Mouse (Mus musculus) kidney, embryonic 15.5 days (tissue): ENCODE results near the gene Paqr3. TPM values are rescaled to one million over a fixed set of nuclear protein-coding genes. Genes with fewer than 3 reads are reported as not detected.
A peak's percentile ranks its signal among the peaks of the same experiment; 100 is the strongest.

Source experiments
- ATAC-seq: fragments of 200-750 bp; cut with Nextera tagmentation; replicated peaks from 2 replicates; pipeline ENCODE4 v1.8.0; 2017; ENCODE audit warnings: moderate TSS enrichment; ENCODE audit not compliant: low FRiP score
- H3K27ac ChIP-seq: fragments of 300-500 bp; sonication (generic); 2 replicates; pipeline ENCODE4 v1.5.1; 2015; ENCODE audit warnings: mild to moderate bottlenecking, inconsistent platforms
- H3K27me3 ChIP-seq: fragments of 300-500 bp; sonication (generic); 2 replicates; pipeline ENCODE4 v1.6.1; 2015; ENCODE audit warnings: inconsistent platforms
- H3K36me3 ChIP-seq: fragments of 300-500 bp; sonication (generic); 2 replicates; pipeline ENCODE4 v1.6.1; 2015; ENCODE audit warnings: inconsistent platforms
- H3K4me1 ChIP-seq: fragments of 300-500 bp; sonication (generic); 2 replicates; pipeline ENCODE4 v1.6.1; 2015; ENCODE audit warnings: inconsistent platforms
- H3K4me2 ChIP-seq: fragments of 300-500 bp; sonication (generic); 2 replicates; pipeline ENCODE4 v1.6.1; 2015; ENCODE audit warnings: moderate library complexity, mild to moderate bottlenecking, inconsistent platforms
- H3K4me3 ChIP-seq: fragments of 300-500 bp; sonication (generic); replicated peaks from 2 replicates; pipeline ENCODE4 v1.5.1; 2015; ENCODE audit warnings: mild to moderate bottlenecking, inconsistent platforms
- H3K9ac ChIP-seq: fragments of 300-500 bp; sonication (generic); 2 replicates; pipeline ENCODE4 v1.6.1; 2015; ENCODE audit warnings: mild to moderate bottlenecking, inconsistent platforms
- H3K9me3 ChIP-seq: fragments of 300-500 bp; sonication (generic); replicated peaks from 2 replicates; pipeline ENCODE4 v1.6.1; 2016; ENCODE audit warnings: inconsistent platforms
- WGBS: fragments of 180-500 bp; shearing (Covaris S2); methylation state at CpG from one replicate; pipeline ENCODE4 v1.1.7; 2015; ENCODE audit warnings: mixed read lengths; 5-methylcytosine and 5-hydroxymethylcytosine counted together
- polyA plus RNA-seq: library from polyadenylated mRNA; unstranded; fragments of >200 nt; fragmentation: Nextera tagmentation; extraction: Ambion mirVana; gene quantifications from 2 replicates; pipeline ENCODE4 v1.2.1, GENCODE M21; 2015

Gene Paqr3
- 3.8 and 3.9 TPM in 2 replicates for polyA plus RNA-seq

- Histone ChIP-seq H3K9me3 (no peaks in the 10 kb centered on the region), H3K4me1 (peaks cover 6% of the 10 kb centered on the region), H3K27me3 (no peaks in the 10 kb centered on the region), H3K27ac (0 out of 2 replicates have a peak within 1 kb of the TSS, but pooled peaks have one; percentile 45), H3K4me3 (peak within 1 kb of the TSS; percentile 80), H3K4me2 (peak within 1 kb of the TSS; percentile 88), H3K36me3 (no peaks in the 10 kb centered on the region), H3K9ac (peak within 1 kb of the TSS; percentile 61)
- ATAC-seq = peak; percentile 99
- WGBS = under 1% methylated on average over 62 of the region's 62 CpGs
Observed at GRCm38 (mm10) chr5:97111207-97111910, at the start of gene Paqr3. Paqr3 (minus strand) TSS chr5:97111596.

- WGBS = 56% methylated on average over 1 of the region's 1 CpGs
Observed at GRCm38 (mm10) chr5:97154688-97155087, 43.3 kb upstream of the Paqr3 start.

GRCm38 (mm10) chr5:97135331-97135730, 23.9 kb upstream of the Paqr3 start:
- no peaks in the 10 kb centered on the region for H3K4me1 ChIP-seq
- H3K9me3 ChIP-seq = no peaks in the 10 kb centered on the region
- H3K36me3 ChIP-seq = no peaks in the 10 kb centered on the region
- no peak overlapping the region for H3K4me3 ChIP-seq
- H3K27me3 ChIP-seq = no peaks in the 10 kb centered on the region
- H3K4me2 ChIP-seq = no peak overlapping the region
- H3K27ac ChIP-seq = no peak overlapping the region
- no peak overlapping the region for H3K9ac ChIP-seq
- 77% methylated on average over 2 of the region's 2 CpGs for WGBS
- no peak for ATAC-seq

More at GRCm38 (mm10) chr5:97154688-97155087, 43.3 kb upstream of the Paqr3 start:
- Histone ChIP-seq H3K27me3 (no peaks in the 10 kb centered on the region), H3K9me3 (no peaks in the 10 kb centered on the region), H3K4me3 (no peak overlapping the region), H3K4me2 (no peak overlapping the region), H3K9ac (no peak overlapping the region), H3K36me3 (no peaks in the 10 kb centered on the region), H3K27ac (no peak overlapping the region), H3K4me1 (no peaks in the 10 kb centered on the region)
- no peak for ATAC-seq

- Histone ChIP-seq H3K27ac (no peak overlapping the region), H3K9ac (no peak overlapping the region), H3K36me3 (no peaks in the 10 kb centered on the region), H3K4me2 (no peak overlapping the region), H3K4me3 (no peak overlapping the region), H3K4me1 (no peaks in the 10 kb centered on the region), H3K27me3 (peaks cover 2% of the 10 kb centered on the region), H3K9me3 (no peaks in the 10 kb centered on the region)
- WGBS = 93% methylated on average over 2 of the region's 2 CpGs
- no peak for ATAC-seq
Observed at GRCm38 (mm10) chr5:97129589-97129988, 18.2 kb upstream of the Paqr3 start.

GRCm38 (mm10) chr5:97128242-97129226, 17.1 kb upstream of the Paqr3 start:
- no peak overlapping the region for H3K27ac ChIP-seq
- ATAC-seq = no peak
- H3K9ac ChIP-seq = no peak overlapping the region
- no peak overlapping the region for H3K4me3 ChIP-seq
- H3K27me3 ChIP-seq = peaks cover 2% of the 10 kb centered on the region
- no peaks in the 10 kb centered on the region for H3K4me1 ChIP-seq
- H3K36me3 ChIP-seq = no peaks in the 10 kb centered on the region
- H3K4me2 ChIP-seq = no peak overlapping the region
- WGBS = 52% methylated on average over 21 of the region's 21 CpGs
- H3K9me3 ChIP-seq = no peaks in the 10 kb centered on the region

GRCm38 (mm10) chr5:97127284-97127683, 15.9 kb upstream of the Paqr3 start:
- WGBS = 72% methylated on average over 6 of the region's 6 CpGs
- no peaks in the 10 kb centered on the region for H3K9me3 ChIP-seq
- no peaks in the 10 kb centered on the region for H3K4me1 ChIP-seq
- H3K4me3 ChIP-seq = no peak overlapping the region
- peaks cover 2% of the 10 kb centered on the region for H3K27me3 ChIP-seq
- no peak overlapping the region for H3K27ac ChIP-seq
- H3K36me3 ChIP-seq = no peaks in the 10 kb centered on the region
- no peak overlapping the region for H3K9ac ChIP-seq
- no peak overlapping the region for H3K4me2 ChIP-seq
- no peak for ATAC-seq

- WGBS = 21% methylated on average over 4 of the region's 4 CpGs
- H3K9ac ChIP-seq = no peak overlapping the region
- ATAC-seq = peak; percentile 80
Observed at GRCm38 (mm10) chr5:97126005-97126404, 14.6 kb upstream of the Paqr3 start.

GRCm38 (mm10) chr5:97125459-97125970, 14.1 kb upstream of the Paqr3 start:
- H3K9ac ChIP-seq = no peak overlapping the region
- H3K27me3 ChIP-seq = peaks cover 2% of the 10 kb centered on the region
- H3K4me3 ChIP-seq = no peak overlapping the region
- H3K36me3 ChIP-seq = no peaks in the 10 kb centered on the region
- H3K4me2 ChIP-seq = no peak overlapping the region
- no peak overlapping the region for H3K27ac ChIP-seq
- H3K4me1 ChIP-seq = no peaks in the 10 kb centered on the region
- H3K9me3 ChIP-seq = no peaks in the 10 kb centered on the region
- peak; percentile 22; the same call in 1 of the 2 replicates for ATAC-seq
- WGBS = 74% methylated on average over 10 of the region's 10 CpGs

More at GRCm38 (mm10) chr5:97126005-97126404, 14.6 kb upstream of the Paqr3 start:
- Histone ChIP-seq H3K36me3 (no peaks in the 10 kb centered on the region), H3K4me2 (no peak overlapping the region), H3K9me3 (no peaks in the 10 kb centered on the region), H3K4me1 (no peaks in the 10 kb centered on the region), H3K4me3 (no peak overlapping the region), H3K27ac (no peak overlapping the region), H3K27me3 (peaks cover 2% of the 10 kb centered on the region)

GRCm38 (mm10) chr5:97124977-97125376, 13.6 kb upstream of the Paqr3 start:
- Histone ChIP-seq H3K27me3 (peaks cover 2% of the 10 kb centered on the region), H3K9me3 (no peaks in the 10 kb centered on the region), H3K4me2 (no peak overlapping the region), H3K9ac (no peak overlapping the region), H3K36me3 (no peaks in the 10 kb centered on the region), H3K4me1 (no peaks in the 10 kb centered on the region), H3K27ac (no peak overlapping the region), H3K4me3 (no peak overlapping the region)
- WGBS = 76% methylated on average over 12 of the region's 12 CpGs
- ATAC-seq = no peak

- peak overlapping the region; percentile 80 for H3K4me3 ChIP-seq
- no peaks in the 10 kb centered on the region for H3K27me3 ChIP-seq
- no peak for ATAC-seq
- H3K4me1 ChIP-seq = peaks cover 6% of the 10 kb centered on the region
- H3K9ac ChIP-seq = peak overlapping the region; percentile 61
- H3K4me2 ChIP-seq = peak overlapping the region; percentile 88
- H3K27ac ChIP-seq = no peak overlapping the region
- no peaks in the 10 kb centered on the region for H3K9me3 ChIP-seq
- WGBS = 14% methylated on average over 5 of the region's 5 CpGs
- H3K36me3 ChIP-seq = no peaks in the 10 kb centered on the region
Observed at GRCm38 (mm10) chr5:97110697-97111096, 699 bp downstream of the Paqr3 start.

- no peak for ATAC-seq
- Histone ChIP-seq H3K27me3 (no peaks in the 10 kb centered on the region), H3K9ac (no peak overlapping the region), H3K27ac (no peak overlapping the region), H3K9me3 (no peaks in the 10 kb centered on the region), H3K36me3 (0 out of 2 replicates have a peak, but pooled peaks cover under 1% of the 10 kb centered on the region), H3K4me3 (no peak overlapping the region), H3K4me1 (peaks cover 6% of the 10 kb centered on the region), H3K4me2 (peak overlapping the region; percentile 88)
- 30% methylated on average over 2 of the region's 2 CpGs for WGBS
Observed at GRCm38 (mm10) chr5:97110133-97110532, 1.3 kb downstream of the Paqr3 start.

- Histone ChIP-seq H3K36me3 (0 out of 2 replicates have a peak, but pooled peaks cover 4% of the 10 kb centered on the region), H3K4me1 (peaks cover 6% of the 10 kb centered on the region), H3K4me3 (no peak overlapping the region), H3K9me3 (no peaks in the 10 kb centered on the region), H3K27ac (no peak overlapping the region), H3K4me2 (no peak overlapping the region), H3K27me3 (no peaks in the 10 kb centered on the region), H3K9ac (no peak overlapping the region)
- no peak for ATAC-seq
- WGBS = 90% methylated on average over 5 of the region's 5 CpGs
Observed at GRCm38 (mm10) chr5:97108333-97108732, 3.1 kb downstream of the Paqr3 start.
